Mouse (Mus musculus) regulatory T cell (primary cell): Measurements from ENCODE around the gene Nup93.

Source experiments
- in situ Hi-C: fragments of 300-600 bp; cut with MboI, MseI; formaldehyde crosslinking; loops from one replicate; pipeline ENCODE4 v1.15.1; 2025; ENCODE audit warnings: high pct_unique_total_duplicates

Nup93 gene

GRCm38 (mm10) chr8:94361774-94362431 lies 147.5 kb downstream of the Nup93 start:
- in situ Hi-C loops: no loop called here

DNA sequence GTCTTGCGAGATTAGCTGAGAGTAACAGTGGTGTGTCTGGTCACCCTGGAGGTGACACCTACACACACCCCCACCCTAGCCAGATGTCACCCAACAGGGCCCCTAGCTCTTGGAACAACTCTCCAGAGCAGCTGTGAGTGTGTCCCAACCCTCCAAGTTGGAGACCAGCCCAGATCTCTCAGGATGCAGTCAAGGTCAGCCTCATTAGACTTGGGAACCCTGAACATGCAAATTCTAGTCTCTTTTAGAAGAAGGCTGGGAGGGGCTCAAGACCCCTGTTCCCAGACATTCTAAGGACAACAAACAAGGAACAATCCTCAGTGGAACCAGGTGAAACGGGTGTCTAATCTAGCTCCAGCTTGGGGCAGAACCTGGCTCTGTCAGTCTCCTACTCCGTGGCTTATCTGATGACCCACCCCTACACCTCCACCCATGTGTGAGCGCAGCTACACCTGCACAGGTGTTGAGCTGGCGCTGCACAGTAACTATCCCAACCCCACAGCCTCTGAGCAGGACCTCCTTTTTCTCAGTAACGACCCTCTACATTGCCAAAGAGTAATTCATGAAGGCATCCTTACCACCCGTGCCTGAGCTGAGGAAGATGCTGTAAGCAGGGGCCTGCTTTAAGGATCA lies 148.4 kb downstream of the Nup93 start:
- in situ Hi-C loops: no loop called here

GRCm38 (mm10) chr8:94363288-94363688 lies 148.9 kb downstream of the Nup93 start:
- in situ Hi-C loops: no loop called here

GRCm38 (mm10) chr8:94363906-94364305 lies 149.5 kb downstream of the Nup93 start:
- in situ Hi-C loops: no loop called here

DNA sequence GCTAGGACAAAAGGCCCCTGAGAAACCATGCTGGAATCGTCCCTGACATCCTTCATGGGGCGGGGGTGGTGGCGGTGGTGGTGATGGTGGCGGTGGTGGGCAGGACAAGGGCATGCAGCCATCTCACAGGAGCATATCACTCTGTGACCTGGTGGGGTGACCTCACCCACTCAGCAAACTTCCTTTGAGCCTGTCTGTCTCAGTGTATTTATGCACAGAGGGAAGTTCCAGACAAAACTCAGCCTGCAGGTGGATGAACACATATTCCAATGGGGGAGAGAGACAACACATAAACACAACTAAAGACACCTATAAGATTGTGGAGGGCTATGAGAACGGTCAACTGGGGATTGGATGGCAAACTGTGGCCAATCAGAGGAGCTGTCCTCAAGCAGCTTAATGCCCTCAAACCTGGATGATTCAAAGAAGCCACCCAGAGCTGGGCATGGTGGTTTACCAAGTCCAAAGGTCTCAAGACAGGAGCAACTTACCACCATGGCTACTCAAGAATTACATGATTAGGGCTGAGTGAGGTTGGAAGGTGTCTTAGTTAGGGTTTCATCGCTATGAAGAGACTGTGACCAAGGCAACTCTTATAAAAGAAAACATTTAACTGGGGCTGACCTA lies 150.4 kb downstream of the Nup93 start:
- in situ Hi-C loops: no loop called here

DNA sequence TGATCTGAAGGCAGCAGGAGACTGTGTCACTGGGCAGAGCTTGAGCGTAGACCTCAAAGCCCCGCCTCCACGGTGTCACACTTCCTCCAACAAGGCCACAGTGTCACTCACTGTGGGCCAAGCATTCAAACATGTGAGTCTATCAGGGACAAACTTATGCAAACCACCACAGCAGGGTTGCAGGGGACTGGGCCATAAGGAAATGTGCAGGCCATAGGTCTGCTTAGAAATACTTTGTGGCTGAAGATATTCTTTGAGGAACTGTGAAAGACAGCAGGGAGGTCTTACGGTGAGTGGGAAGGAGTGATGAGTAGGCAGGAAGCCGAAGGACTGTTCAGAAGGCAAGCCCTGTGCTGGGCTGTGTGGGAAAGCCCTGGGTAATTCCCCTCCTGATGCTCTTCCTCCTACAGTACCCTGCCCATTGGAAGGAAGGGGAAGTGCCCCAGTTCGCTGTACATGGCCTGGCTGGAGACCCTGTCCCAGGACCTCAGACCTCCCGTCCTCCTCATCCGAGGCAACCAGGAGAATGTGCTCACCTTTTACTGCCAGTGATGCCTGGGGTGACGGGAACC lies 151.1 kb downstream of the Nup93 start:
- in situ Hi-C loops: no loop called here
